Mouse (Mus musculus): ENCODE data around the gene Chrnb1. TPM values are rescaled to one million over a fixed set of nuclear protein-coding genes. Genes with fewer than 3 reads are reported as not detected.

The Chrnb1 gene
- total RNA-seq, 2 experiments from 2014 or later: 23.2 to 26.3 TPM

GRCm38 (mm10) chr11:69822080-69822479 lies 26.3 kb upstream of the Chrnb1 start, which contains the start of gene Spem1:
Spem1 (minus strand) TSS chr11:69822180.
- TF ChIP-seq CTCF (IDR thresholded peaks at IDR 0.05): no peak
- H3K4me3 ChIP-seq: no peak within 1 kb of the TSS
- H3K27ac ChIP-seq: no peak within 1 kb of the TSS
- DNase-seq: no peak
- intact Hi-C loops (cut with DNase I): no loop called here

- Histone ChIP-seq H3K27ac (no peak overlapping the region), H3K4me3 (no peak overlapping the region)
- intact Hi-C loops (cut with DNase I): no loop called here
- no peak for TF ChIP-seq CTCF (IDR thresholded peaks at IDR 0.05)
- DNase-seq: no peak
Measured at GRCm38 (mm10) chr11:69818871-69819270, 23.1 kb upstream of the Chrnb1 start.

DNA sequence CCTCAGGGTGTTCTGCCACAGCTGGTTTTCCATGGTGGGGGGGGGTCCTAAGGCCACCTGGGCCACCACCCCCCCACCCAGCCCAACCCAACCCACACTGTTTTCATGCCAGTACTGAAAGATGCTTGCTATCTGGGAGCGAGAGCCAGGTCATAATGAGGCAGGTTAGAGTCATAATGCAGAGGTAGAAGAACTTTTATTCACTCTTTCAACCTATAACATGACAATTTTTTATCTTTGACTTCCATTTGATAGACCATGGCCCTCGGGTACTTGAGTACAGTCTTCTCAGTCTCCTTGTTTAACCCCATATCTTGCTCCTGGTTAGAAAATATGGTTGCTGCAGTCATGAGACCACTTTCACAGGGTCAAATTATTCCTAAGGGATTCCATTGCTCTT lies 22.6 kb upstream of the Chrnb1 start, which contains the start of gene Spem2:
Spem2 (minus strand) TSS at position 101 of the 400 bp plus-strand sequence.
- Histone ChIP-seq H3K27ac (no peak within 1 kb of the TSS), H3K4me3 (no peak within 1 kb of the TSS)
- TF ChIP-seq CTCF (IDR thresholded peaks at IDR 0.05): no peak
- DNase-seq: no peak
- intact Hi-C loops (cut with DNase I): no loop called here

- intact Hi-C loops (cut with DNase I): no loop called here
- no peak for TF ChIP-seq CTCF (IDR thresholded peaks at IDR 0.05)
- DNase-seq: no peak
- Histone ChIP-seq H3K4me3 (no peak overlapping the region), H3K27ac (no peak overlapping the region)
Measured at GRCm38 (mm10) chr11:69816520-69816919, 20.8 kb upstream of the Chrnb1 start.

DNA sequence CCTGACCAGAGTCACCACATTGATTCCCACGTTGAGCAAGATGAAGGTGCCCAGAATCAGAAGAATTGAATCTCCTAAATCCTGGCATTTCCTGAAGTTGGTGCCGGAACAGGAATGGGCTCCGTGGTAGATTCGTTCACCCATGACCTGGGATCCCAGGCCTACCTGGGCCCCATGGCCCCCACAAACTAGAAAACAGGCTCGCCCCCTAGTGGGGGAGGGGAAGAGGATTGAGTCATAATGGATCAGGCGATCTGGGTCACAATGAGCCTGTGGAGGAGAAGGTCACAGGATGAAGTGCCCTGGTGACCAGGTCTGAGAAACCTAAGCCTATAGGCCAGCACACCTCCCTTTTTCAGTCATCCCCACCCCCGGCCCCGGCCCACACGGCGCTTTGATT lies 19.4 kb upstream of the Chrnb1 start, which contains the start of gene Gm39566:
Gm39566 (minus strand) TSS at position 144 of the 400 bp plus-strand sequence.
- intact Hi-C loops (cut with DNase I): no loop called here
- Histone ChIP-seq H3K27ac (no peak within 1 kb of the TSS), H3K4me3 (no peak within 1 kb of the TSS)
- DNase-seq: no peak
- TF ChIP-seq CTCF (IDR thresholded peaks at IDR 0.05): 0 out of 2 replicates have a peak, but pooled peaks have one; percentile 2

GRCm38 (mm10) chr11:69810280-69810679 lies 14.5 kb upstream of the Chrnb1 start:
- Histone ChIP-seq H3K27ac (no peak overlapping the region), H3K4me3 (no peak overlapping the region)
- DNase-seq: no peak
- intact Hi-C loops (cut with DNase I): no loop called here
- TF ChIP-seq CTCF (IDR thresholded peaks at IDR 0.05): no peak

DNA sequence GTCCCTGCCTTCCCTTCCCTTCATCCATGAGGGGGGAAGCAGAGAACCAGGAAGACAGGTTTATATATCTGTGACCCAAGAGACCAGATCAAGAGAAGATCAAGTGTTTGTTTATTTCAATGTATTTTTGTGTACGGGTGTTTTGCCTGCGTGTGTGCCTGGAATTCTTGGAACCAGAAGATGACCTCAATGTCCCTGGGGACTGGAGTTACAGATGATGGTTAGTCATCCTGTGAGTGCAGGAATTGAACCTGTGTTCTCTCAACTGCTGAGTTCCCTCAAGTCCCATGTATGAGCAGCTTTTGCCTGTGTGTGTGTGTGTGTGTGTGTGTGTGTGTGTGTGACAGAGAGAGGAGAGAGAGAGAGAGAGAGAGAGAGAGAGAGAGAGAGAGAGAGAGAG lies 11.9 kb upstream of the Chrnb1 start:
- no peak overlapping the region for H3K4me3 ChIP-seq
- no peak overlapping the region for H3K27ac ChIP-seq
- no peak for DNase-seq
- intact Hi-C loops (cut with DNase I): no loop called here
- TF ChIP-seq CTCF (IDR thresholded peaks at IDR 0.05): no peak

DNA sequence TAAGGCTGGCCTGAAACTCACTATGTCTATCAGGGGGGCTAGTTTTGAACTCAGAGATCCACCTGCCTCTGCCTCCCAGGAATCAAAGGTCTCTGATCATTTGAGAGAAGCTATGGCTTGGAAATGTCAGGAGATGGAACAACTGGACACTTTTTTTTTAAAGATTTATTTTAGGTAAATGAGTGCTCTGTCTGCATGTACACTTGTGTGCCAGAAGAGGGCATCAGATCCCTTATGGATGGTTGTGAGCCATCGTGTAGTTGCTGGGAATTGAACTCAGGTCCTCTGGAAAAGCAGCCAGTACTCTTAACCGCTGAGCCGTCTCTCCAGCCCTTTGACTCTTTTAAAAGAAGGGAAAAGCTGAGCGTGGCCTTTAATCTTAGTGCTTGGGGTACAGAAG lies 10.6 kb upstream of the Chrnb1 start:
- no peak for DNase-seq
- Histone ChIP-seq H3K4me3 (no peak overlapping the region), H3K27ac (no peak overlapping the region)
- intact Hi-C loops (cut with DNase I): no loop called here
- TF ChIP-seq CTCF (IDR thresholded peaks at IDR 0.05): peak; percentile 26

- no peak for TF ChIP-seq CTCF (IDR thresholded peaks at IDR 0.05)
- H3K4me3 ChIP-seq: peak within 1 kb of the TSS; percentile 78
- intact Hi-C loops (cut with DNase I): loop anchor here (2.0 to 5.0 kb wide), 3 partner anchors 32 to 123 kb away; partner anchors contain the start of genes Nlgn2 and Senp3
Measured at GRCm38 (mm10) chr11:69804972-69805909, 9.5 kb upstream of the Chrnb1 start, which contains the start of gene Tmem102. Tmem102 (minus strand) TSS chr11:69805624.

DNA sequence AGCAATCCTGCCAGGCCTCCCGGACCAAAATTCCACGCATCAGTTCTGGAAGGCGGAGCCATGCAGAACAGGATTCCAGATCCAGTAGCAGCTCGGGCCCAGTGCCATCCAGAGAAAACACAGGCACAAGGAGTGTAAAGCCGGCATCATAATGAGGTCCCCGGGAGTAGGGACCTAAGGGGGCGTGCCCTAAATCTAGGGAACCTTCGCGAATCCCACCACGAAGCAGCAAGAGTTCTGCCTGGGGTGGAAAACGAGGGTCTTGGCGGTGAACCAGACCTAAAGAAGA lies 8.9 kb upstream of the Chrnb1 start:
- no peak for DNase-seq
- H3K27ac ChIP-seq: no peak overlapping the region
- intact Hi-C loops (cut with DNase I): loop anchor here (2.0 to 5.0 kb wide), 3 partner anchors 32 to 122 kb away; partner anchors contain the start of genes Nlgn2 and Senp3

More at GRCm38 (mm10) chr11:69804972-69805909, 9.5 kb upstream of the Chrnb1 start, which contains the start of gene Tmem102:
- no peak within 1 kb of the TSS for H3K27ac ChIP-seq
- DNase-seq: no peak

GRCm38 (mm10) chr11:69803786-69804651 lies 8.3 kb upstream of the Chrnb1 start:
- H3K4me3 ChIP-seq: peak overlapping the region; percentile 78
- DNase-seq: peak; percentile 88
- TF ChIP-seq CTCF (IDR thresholded peaks at IDR 0.05): peak; percentile 82
- intact Hi-C loops (cut with DNase I): loop anchor here (2.0 to 5.0 kb wide), 4 partner anchors 33 to 122 kb away; partner anchors contain the start of genes Nlgn2, Polr2a and Senp3
- peak overlapping the region; percentile 87 for H3K27ac ChIP-seq

More for the DNA sequence above, 8.9 kb upstream of the Chrnb1 start:
- no peak for TF ChIP-seq CTCF (IDR thresholded peaks at IDR 0.05)
- peak overlapping the region; percentile 78 for H3K4me3 ChIP-seq

GRCm38 (mm10) chr11:69803328-69803727 lies 7.6 kb upstream of the Chrnb1 start:
- peak overlapping the region; percentile 87 for H3K27ac ChIP-seq

More at GRCm38 (mm10) chr11:69803328-69803727, 7.6 kb upstream of the Chrnb1 start:
- intact Hi-C loops (cut with DNase I): loop anchor here (2.0 to 5.0 kb wide), 2 partner anchors 45 to 121 kb away; partner anchors contain the start of genes Polr2a and Senp3
- H3K4me3 ChIP-seq: peak overlapping the region; percentile 78
- TF ChIP-seq CTCF (IDR thresholded peaks at IDR 0.05): no peak
- no peak for DNase-seq
